Mouse (Mus musculus): ENCODE measurements around the gene Ivl.

Gene Ivl

GRCm38 (mm10) chr3:92573449-92574041 is at the start of gene Ivl:
Gene Ivl, minus strand, starts transcription at chr3:92573735.
- DNase-seq (ENCODE audit: low spot score in 2 of 2): no peak

- no peak for DNase-seq (ENCODE audit: low spot score in 2 of 2)
Measured at GRCm38 (mm10) chr3:92621560-92621959, 48.0 kb upstream of the Ivl start, which contains the start of gene Lce6a. Gene Lce6a, minus strand, starts transcription at chr3:92621660.

GRCm38 (mm10) chr3:92609804-92610203 is 36.3 kb upstream of the Ivl start:
- no peak for DNase-seq (ENCODE audit: low spot score in 2 of 2)

GRCm38 (mm10) chr3:92607392-92607791 is 33.9 kb upstream of the Ivl start, which contains the start of gene 2210017I01Rik:
Gene 2210017I01Rik, minus strand, starts transcription at chr3:92607492.
- no peak for DNase-seq (ENCODE audit: low spot score in 2 of 2)

- DNase-seq (ENCODE audit: low spot score in 2 of 2): no peak
Measured at GRCm38 (mm10) chr3:92602169-92602568, 28.6 kb upstream of the Ivl start.

GRCm38 (mm10) chr3:92600456-92600855 is 26.9 kb upstream of the Ivl start:
- no peak for DNase-seq (ENCODE audit: low spot score in 2 of 2)

- no peak for DNase-seq (ENCODE audit: low spot score in 2 of 2)
Measured at GRCm38 (mm10) chr3:92599973-92600372, 26.4 kb upstream of the Ivl start.

- DNase-seq (ENCODE audit: low spot score in 2 of 2): no peak
Measured at GRCm38 (mm10) chr3:92598429-92598828, 24.9 kb upstream of the Ivl start.

- DNase-seq (ENCODE audit: low spot score in 2 of 2): no peak
Measured at GRCm38 (mm10) chr3:92588858-92589257, 15.3 kb upstream of the Ivl start, which contains the start of gene Smcp. Gene Smcp, minus strand, starts transcription at chr3:92588997.

GRCm38 (mm10) chr3:92587190-92587589 is 13.7 kb upstream of the Ivl start:
- DNase-seq (ENCODE audit: low spot score in 2 of 2): no peak

- no peak for DNase-seq (ENCODE audit: low spot score in 2 of 2)
Measured at GRCm38 (mm10) chr3:92585055-92585454, 11.5 kb upstream of the Ivl start.

- DNase-seq (ENCODE audit: low spot score in 2 of 2): no peak
Measured at GRCm38 (mm10) chr3:92583164-92583826, 9.8 kb upstream of the Ivl start.

- DNase-seq (ENCODE audit: low spot score in 2 of 2): no peak
Measured at GRCm38 (mm10) chr3:92579508-92579907, 6.0 kb upstream of the Ivl start.

GRCm38 (mm10) chr3:92578652-92579413 is 5.3 kb upstream of the Ivl start:
- DNase-seq (ENCODE audit: low spot score in 2 of 2): no peak

- DNase-seq (ENCODE audit: low spot score in 2 of 2): no peak
Measured at GRCm38 (mm10) chr3:92572514-92573155, 900 bp downstream of the Ivl start.

GRCm38 (mm10) chr3:92568752-92569151 is 4.8 kb downstream of the Ivl start:
- DNase-seq (ENCODE audit: low spot score in 2 of 2): no peak

GRCm38 (mm10) chr3:92565418-92565817 is 8.1 kb downstream of the Ivl start:
- no peak for DNase-seq (ENCODE audit: low spot score in 2 of 2)

GRCm38 (mm10) chr3:92534411-92534810 is 39.1 kb downstream of the Ivl start, which contains the start of gene 2310046K23Rik:
Gene 2310046K23Rik, minus strand, starts transcription at chr3:92534511.
- no peak for DNase-seq (ENCODE audit: low spot score in 2 of 2)

All from thymus, postnatal 10 days (tissue).